Mouse (Mus musculus) spleen, adult 2 months (tissue): Measurements from ENCODE around the gene Pank2. TPM values are rescaled to one million over a fixed set of nuclear protein-coding genes. Genes with fewer than 3 reads are reported as not detected.

ENCODE experiments used
- DNase-seq, 2 experiments: peaks; one replicate each; pipeline versions ENCODE4 v3.0.0 to v3.0.0-alpha.2; 2012 to 2021; ENCODE audit warnings: low spot score in 2 of 2, low read depth in 1 of 2
- H3K27ac ChIP-seq: fragments of 200-500 bp; 2 replicates; pipeline ENCODE4 v1.5.1; 2012; ENCODE audit warnings: low read length, inconsistent platforms; ENCODE audit not compliant: insufficient read depth
- H3K27me3 ChIP-seq: fragments of 200-500 bp; 2 replicates; pipeline ENCODE4 v1.6.1; 2012; ENCODE audit warnings: mild to moderate bottlenecking, moderate library complexity, low read length, inconsistent platforms; ENCODE audit not compliant: control insufficient read depth, insufficient read depth
- H3K36me3 ChIP-seq: fragments of 200-500 bp; 2 replicates; pipeline ENCODE4 v1.6.1; 2012; ENCODE audit warnings: mild to moderate bottlenecking, low read length, inconsistent platforms; ENCODE audit not compliant: control insufficient read depth, insufficient read depth
- H3K4me1 ChIP-seq: fragments of 200-500 bp; 2 replicates; pipeline ENCODE4 v1.6.1; 2011; ENCODE audit warnings: inconsistent platforms; ENCODE audit not compliant: control insufficient read depth, insufficient read depth, insufficient read length
- H3K4me3 ChIP-seq: fragments of 200-500 bp; 2 replicates; pipeline ENCODE4 v1.5.1; 2011; ENCODE audit warnings: mild to moderate bottlenecking, inconsistent platforms; ENCODE audit not compliant: insufficient read depth, insufficient read length; ENCODE audit errors: extremely low read depth
- CTCF ChIP-seq: fragments of 200-500 bp; IDR thresholded peaks from 2 replicates; pipeline ENCODE4 v1.5.1; 2011; ENCODE audit warnings: mild to moderate bottlenecking, inconsistent platforms; ENCODE audit not compliant: insufficient read depth, insufficient read length, insufficient replicate concordance; ENCODE audit errors: extremely low read depth
- POLR2A ChIP-seq: fragments of 200-500 bp; IDR thresholded peaks from 2 replicates; pipeline ENCODE4 v1.6.1; 2011; ENCODE audit warnings: low read depth, low read length, inconsistent platforms
- WGBS: fragments of 180-500 bp; shearing (Covaris S2); methylation state at CpG from one replicate; pipeline ENCODE4 v1.1.7; 2018; 5-methylcytosine and 5-hydroxymethylcytosine counted together
- polyA plus RNA-seq: library from polyadenylated mRNA; depleted of rRNA; stranded (reverse); fragments of >200 nt; gene quantifications from 2 replicates; pipeline ENCODE4 v1.2.3, GENCODE M21; 2012; rRNA removed

Pank2 gene
- polyA plus RNA-seq, 1 experiment: 10.7 TPM

GRCm38 (mm10) chr2:131323675-131324074 lies 61.4 kb downstream of the Pank2 start:
- 80% methylated on average over 1 of the region's 1 CpGs for WGBS
- H3K27me3 ChIP-seq: no peaks in the 10 kb centered on the region
- no peak overlapping the region for H3K27ac ChIP-seq
- no peak for TF ChIP-seq POLR2A
- no peak for TF ChIP-seq CTCF
- peaks cover 5% of the 10 kb centered on the region for H3K4me1 ChIP-seq
- DNase-seq: no peak
- no peaks in the 10 kb centered on the region for H3K36me3 ChIP-seq
- no peak overlapping the region for H3K4me3 ChIP-seq

- no peak overlapping the region for H3K27ac ChIP-seq
- H3K27me3 ChIP-seq: no peaks in the 10 kb centered on the region
- H3K4me3 ChIP-seq: no peak overlapping the region
- no peaks in the 10 kb centered on the region for H3K36me3 ChIP-seq
- peaks cover 1% of the 10 kb centered on the region for H3K4me1 ChIP-seq
- DNase-seq: no peak
- no peak for TF ChIP-seq POLR2A
- TF ChIP-seq CTCF: no peak
- WGBS: 40% methylated on average over 3 of the region's 3 CpGs
These were observed 63.7 kb downstream of the Pank2 start for GRCm38 (mm10) chr2:131326044-131326443.

GRCm38 (mm10) chr2:131328981-131329380 lies 66.7 kb downstream of the Pank2 start:
- no peak overlapping the region for H3K27ac ChIP-seq
- H3K4me1 ChIP-seq: no peaks in the 10 kb centered on the region
- no peak overlapping the region for H3K4me3 ChIP-seq
- no peak for DNase-seq
- WGBS: 93% methylated on average over 1 of the region's 1 CpGs
- H3K27me3 ChIP-seq: no peaks in the 10 kb centered on the region
- no peaks in the 10 kb centered on the region for H3K36me3 ChIP-seq
- TF ChIP-seq POLR2A (no peak), CTCF (no peak)

GRCm38 (mm10) chr2:131330548-131330947 lies 68.3 kb downstream of the Pank2 start:
- Histone ChIP-seq H3K27ac (no peak overlapping the region), H3K4me3 (no peak overlapping the region), H3K4me1 (no peaks in the 10 kb centered on the region), H3K27me3 (no peaks in the 10 kb centered on the region), H3K36me3 (no peaks in the 10 kb centered on the region)
- TF ChIP-seq CTCF: no peak
- TF ChIP-seq POLR2A: no peak
- 92% methylated on average over 3 of the region's 3 CpGs for WGBS
- no peak for DNase-seq

- DNase-seq: no peak
- WGBS: 84% methylated on average over 6 of the region's 6 CpGs
- H3K27me3 ChIP-seq: no peaks in the 10 kb centered on the region
- no peaks in the 10 kb centered on the region for H3K4me1 ChIP-seq
- H3K36me3 ChIP-seq: no peaks in the 10 kb centered on the region
- no peak for TF ChIP-seq CTCF
- no peak for TF ChIP-seq POLR2A
- H3K27ac ChIP-seq: no peak overlapping the region
- no peak overlapping the region for H3K4me3 ChIP-seq
These were observed 75.3 kb downstream of the Pank2 start for GRCm38 (mm10) chr2:131337602-131338001.

GRCm38 (mm10) chr2:131344449-131344848 lies 82.2 kb downstream of the Pank2 start:
- Histone ChIP-seq H3K4me3 (no peak overlapping the region), H3K4me1 (no peaks in the 10 kb centered on the region), H3K36me3 (no peaks in the 10 kb centered on the region), H3K27me3 (no peaks in the 10 kb centered on the region), H3K27ac (no peak overlapping the region)
- no peak for TF ChIP-seq CTCF
- TF ChIP-seq POLR2A: no peak
- 82% methylated on average over 3 of the region's 3 CpGs for WGBS
- DNase-seq: no peak

- no peaks in the 10 kb centered on the region for H3K4me1 ChIP-seq
- H3K27me3 ChIP-seq: no peaks in the 10 kb centered on the region
- no peaks in the 10 kb centered on the region for H3K36me3 ChIP-seq
- H3K4me3 ChIP-seq: no peak overlapping the region
- H3K27ac ChIP-seq: no peak overlapping the region
- 62% methylated on average over 3 of the region's 3 CpGs for WGBS
- no peak for TF ChIP-seq CTCF
- no peak for TF ChIP-seq POLR2A
- no peak for DNase-seq
These were observed 83.3 kb downstream of the Pank2 start for GRCm38 (mm10) chr2:131345556-131345955.

Other genes with a start within 250 kb of the Pank2 start
- gene Gfra4, start 219.4 kb upstream of the Pank2 start, polyA plus RNA-seq: 3.2 and 4.3 TPM in 2 replicates
- 17.5 and 18.9 TPM in 2 replicates for gene Adam33, start 198.7 kb upstream of the Pank2 start, polyA plus RNA-seq
- gene Siglec1, start 175.7 kb upstream of the Pank2 start, polyA plus RNA-seq: 36.1 and 42.3 TPM in 2 replicates
- gene Hspa12b, start 135.2 kb upstream of the Pank2 start, polyA plus RNA-seq: 2.0 and 2.1 TPM in 2 replicates
- not detected in 2 replicates for gene Gm11037, start 129.0 kb upstream of the Pank2 start, polyA plus RNA-seq
- gene 1700037H04Rik, start 102.4 kb upstream of the Pank2 start, polyA plus RNA-seq: 60.1 and 80.5 TPM in 2 replicates
- 31.2 and 35.1 TPM in 2 replicates for gene Cenpb, start 82.4 kb upstream of the Pank2 start, polyA plus RNA-seq
- gene Cdc25b, start 75.5 kb upstream of the Pank2 start, polyA plus RNA-seq: 85.6 and 103 TPM in 2 replicates
- 2.4 and 2.6 TPM in 2 replicates for gene Spef1, start 75.2 kb upstream of the Pank2 start, polyA plus RNA-seq
- 24.3 and 41.3 TPM in 2 replicates for gene Ap5s1, start 55.4 kb upstream of the Pank2 start, polyA plus RNA-seq
- gene Mavs, start 28.4 kb upstream of the Pank2 start, polyA plus RNA-seq: 46.9 and 47.6 TPM in 2 replicates
- 0.94 and 1.2 TPM in 2 replicates for gene Rnf24, start 90.4 kb downstream of the Pank2 start, polyA plus RNA-seq
- gene Smox, start 229.0 kb downstream of the Pank2 start, polyA plus RNA-seq: 63.9 and 91.7 TPM in 2 replicates